Mouse (Mus musculus) CH12F3 (cell line): ENCODE measurements around the gene Extl1.
"Not testable (repeated sequence)": the region's sequence is repeated elsewhere in the genome, so short reads cannot be mapped to it uniquely, and the experiment has no call there.

ENCODE experiments used
- in situ Hi-C: fragments of 300-500 bp; cut with MboI; formaldehyde crosslinking; loops from 2 replicates; pipeline ENCODE4 v1.14.3; 2020; ENCODE audit warnings: low sequenced_read_pairs

Extl1 gene

GRCm38 (mm10) chr4:134383750-134384149, at the start of gene Extl1:
Extl1 (minus strand) TSS chr4:134383850.
- in situ Hi-C loops, result not testable (repeated sequence)

DNA sequence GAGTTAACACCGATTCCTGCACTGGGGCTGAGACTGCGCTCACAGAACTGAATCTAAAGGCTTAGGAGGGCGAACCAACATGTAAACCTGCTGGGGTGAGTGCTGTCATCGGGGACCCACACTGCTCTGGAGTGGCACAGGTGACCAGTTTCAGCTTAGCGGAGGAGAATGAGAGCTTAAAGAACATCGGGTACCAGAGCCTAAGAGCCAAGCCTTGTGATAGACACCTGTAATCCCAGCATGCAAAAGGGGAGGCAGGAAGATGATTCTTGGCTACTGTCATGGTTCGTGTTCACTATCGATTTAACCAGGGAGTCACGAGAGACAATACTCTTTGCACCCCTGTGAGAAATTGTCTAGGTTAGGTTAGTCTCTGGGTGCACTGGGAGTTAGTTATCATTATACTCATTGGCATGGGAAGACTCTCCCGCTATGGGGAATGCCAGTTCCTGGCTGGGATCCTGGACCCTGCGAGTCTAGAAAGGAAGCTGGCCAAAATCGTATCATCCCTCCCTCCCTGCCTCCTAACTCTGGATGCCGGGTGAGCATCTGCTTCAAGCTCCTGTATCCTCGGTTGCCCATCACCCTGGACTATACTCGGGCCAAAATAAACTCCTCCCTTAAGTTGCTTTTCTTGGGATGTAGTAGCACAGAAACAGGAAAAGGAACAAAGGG, 49.2 kb upstream of the Extl1 start:
- in situ Hi-C loops, result no loop called here

DNA sequence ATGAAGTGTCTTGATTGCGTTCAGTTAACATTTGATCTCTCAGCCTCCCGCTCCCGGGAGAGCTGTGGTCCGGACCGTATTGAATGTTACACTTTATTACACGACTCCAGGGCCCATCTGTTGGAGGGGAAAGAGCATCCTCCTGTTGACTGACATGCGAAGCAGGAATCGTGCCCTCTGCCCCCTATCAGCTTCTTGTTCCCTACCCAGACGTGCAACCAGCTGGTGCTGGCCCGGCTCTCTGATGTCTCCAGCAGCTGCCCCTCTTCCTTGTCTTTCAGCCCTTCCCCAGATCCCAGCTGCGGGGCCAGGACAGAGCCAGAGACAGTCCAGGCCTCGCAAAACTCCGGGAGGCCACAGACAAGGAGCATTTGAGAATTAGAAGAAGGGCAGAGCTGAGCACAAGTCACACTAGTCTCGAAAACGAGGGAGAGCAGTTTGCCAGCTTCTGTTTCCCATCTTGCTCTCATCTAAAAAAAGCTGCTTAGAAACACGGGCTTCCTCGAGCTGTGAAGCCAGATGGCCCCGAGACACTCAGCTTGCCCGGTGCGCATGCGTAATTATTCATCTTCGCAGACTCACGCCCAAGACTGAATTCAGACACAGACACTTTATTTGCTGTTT, 46.8 kb upstream of the Extl1 start:
- in situ Hi-C loops, result no loop called here

- in situ Hi-C loops, result no loop called here
These were observed 41.4 kb upstream of the Extl1 start for GRCm38 (mm10) chr4:134425088-134425487.

DNA sequence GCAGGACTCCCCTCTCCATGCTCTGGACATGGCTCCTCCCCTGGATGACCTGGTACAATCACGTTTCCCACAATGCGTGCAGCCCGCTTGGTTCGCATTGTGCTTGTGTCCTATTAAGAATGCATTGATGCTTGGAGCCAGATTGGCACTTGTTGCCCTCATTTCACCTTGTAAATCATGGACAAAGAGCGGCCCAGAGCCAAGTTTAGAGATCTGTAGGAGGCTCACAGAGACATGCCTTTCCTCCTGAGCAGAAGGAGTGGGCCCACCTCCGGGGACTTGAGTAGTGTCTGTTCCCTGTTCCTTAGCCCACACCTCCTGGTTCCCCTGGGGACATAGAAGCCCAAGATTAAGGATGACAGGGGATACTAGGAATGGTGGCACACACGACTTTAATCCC, 40.3 kb upstream of the Extl1 start:
- in situ Hi-C loops, result no loop called here

DNA sequence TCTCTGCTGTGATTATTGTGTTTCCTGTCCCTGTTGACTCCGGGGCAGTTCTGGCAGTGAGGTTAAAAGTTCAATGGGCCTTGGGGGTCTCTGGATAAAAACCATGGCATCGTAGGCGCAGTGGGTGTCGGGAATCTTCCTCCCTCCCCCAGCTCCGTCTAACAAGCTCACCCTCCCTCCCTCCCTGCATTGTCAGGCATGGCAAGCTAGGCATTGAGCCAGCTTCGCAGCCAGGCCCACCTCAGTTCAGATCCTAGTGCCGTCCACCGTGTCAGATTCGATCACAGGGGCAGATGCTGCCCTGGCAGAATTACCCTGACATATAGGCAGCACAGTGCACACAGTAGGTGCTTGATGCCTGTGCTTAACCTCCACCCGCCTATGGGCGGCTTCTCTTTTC, 38.3 kb upstream of the Extl1 start:
- in situ Hi-C loops, result no loop called here

- in situ Hi-C loops, result no loop called here
These were observed 33.5 kb upstream of the Extl1 start for GRCm38 (mm10) chr4:134417111-134417510.

DNA sequence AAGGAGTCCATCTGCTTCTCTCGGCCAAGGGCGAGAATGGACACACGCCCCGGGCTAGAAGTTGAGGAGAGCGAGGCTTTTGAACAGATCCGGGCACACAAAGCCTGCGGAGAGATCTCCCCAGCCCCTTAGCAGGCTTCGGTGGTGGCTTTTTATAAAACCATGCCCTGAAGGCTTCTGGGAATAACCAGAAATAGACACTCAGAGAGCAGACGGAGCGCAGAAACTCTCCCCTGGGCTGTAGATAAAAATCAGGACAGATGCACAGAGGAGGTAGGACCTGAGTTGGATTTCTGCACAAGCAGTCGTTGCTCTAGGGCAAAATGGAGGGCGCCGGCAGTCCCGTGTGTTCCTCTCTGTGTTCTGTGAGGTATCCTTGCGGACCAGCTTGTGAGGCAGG, 33.0 kb upstream of the Extl1 start:
- in situ Hi-C loops, result no loop called here

DNA sequence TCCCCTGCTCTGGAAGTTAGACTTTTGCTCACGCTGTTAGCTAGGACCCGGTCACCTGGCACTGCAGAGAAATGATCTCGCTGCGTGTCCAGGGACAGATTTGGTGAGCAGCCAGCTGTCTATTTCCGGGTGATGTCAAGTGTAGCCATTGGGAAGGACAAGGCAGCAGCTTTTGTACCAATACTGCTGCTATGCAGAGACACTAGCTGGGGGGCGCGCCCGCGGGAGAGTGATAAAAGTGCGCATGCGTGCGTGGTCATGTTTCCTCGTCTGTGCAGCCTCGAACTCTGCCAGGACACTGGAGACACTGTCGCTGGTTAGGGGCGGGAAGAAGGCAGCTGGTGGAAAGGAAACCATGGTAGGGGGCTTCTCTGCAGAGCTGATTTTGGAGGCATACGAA, 32.5 kb upstream of the Extl1 start:
- in situ Hi-C loops, result no loop called here

DNA sequence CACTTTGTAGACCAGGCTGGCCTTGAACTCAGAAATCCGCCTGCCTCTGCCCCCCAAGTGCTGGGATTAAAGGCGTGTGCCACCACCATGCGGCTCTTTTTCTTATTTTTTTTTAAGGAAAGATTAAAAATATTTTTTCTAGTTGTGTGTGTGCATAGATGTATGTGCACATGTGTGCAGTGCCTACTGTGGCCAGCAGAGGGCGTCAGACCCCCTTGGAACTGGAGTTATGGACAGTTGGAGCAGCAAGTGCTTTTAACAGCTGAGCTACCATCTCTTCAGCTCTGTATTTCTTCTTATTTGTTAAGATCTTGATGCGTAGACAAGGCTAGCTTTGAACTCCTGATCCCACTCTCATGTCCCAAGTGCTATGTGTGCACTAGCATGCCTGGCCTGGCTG, 25.6 kb upstream of the Extl1 start:
- in situ Hi-C loops, result no loop called here

GRCm38 (mm10) chr4:134403721-134404120, 20.1 kb upstream of the Extl1 start:
- in situ Hi-C loops, result no loop called here

DNA sequence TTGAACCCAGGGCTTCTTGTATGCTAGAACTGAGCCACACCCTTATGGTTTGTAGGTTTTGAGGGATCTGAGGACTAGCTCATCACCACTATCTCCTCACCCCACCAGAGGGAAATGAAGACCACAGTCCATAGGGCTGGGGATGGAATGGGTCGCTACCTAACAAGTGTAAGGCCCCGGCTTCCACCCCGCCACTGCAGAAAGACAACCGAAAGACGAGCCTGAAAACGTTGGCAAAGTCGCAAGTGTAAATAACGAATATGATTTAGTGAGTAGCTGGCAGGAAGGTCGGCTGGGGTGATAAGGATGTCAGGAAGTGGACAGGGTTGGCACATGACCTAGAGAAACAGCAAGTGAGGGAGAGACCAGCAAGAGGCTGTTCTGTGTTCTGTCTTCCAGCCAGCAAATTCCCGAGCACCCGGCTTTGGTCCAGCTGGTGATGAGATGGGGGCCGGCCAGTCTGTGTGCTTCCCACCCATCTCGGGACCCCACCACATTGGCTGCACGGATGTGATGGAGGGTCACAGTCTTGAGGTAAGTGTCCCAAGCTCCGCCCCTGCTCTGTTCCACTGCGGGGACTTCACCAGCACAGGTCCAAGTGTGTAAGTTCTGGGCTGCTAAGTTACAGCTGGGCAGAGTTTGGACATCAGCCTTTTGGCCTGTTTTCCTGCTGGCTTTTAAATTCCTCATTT, 19.1 kb upstream of the Extl1 start:
- in situ Hi-C loops, result no loop called here

- in situ Hi-C loops, result no loop called here
These were observed 18.4 kb upstream of the Extl1 start for GRCm38 (mm10) chr4:134401856-134402570.

GRCm38 (mm10) chr4:134401181-134401661, 17.6 kb upstream of the Extl1 start:
- in situ Hi-C loops, result no loop called here

GRCm38 (mm10) chr4:134400206-134400605, 16.6 kb upstream of the Extl1 start:
- in situ Hi-C loops, result no loop called here

- in situ Hi-C loops, result no loop called here
These were observed 14.1 kb upstream of the Extl1 start for GRCm38 (mm10) chr4:134397732-134398131.

DNA sequence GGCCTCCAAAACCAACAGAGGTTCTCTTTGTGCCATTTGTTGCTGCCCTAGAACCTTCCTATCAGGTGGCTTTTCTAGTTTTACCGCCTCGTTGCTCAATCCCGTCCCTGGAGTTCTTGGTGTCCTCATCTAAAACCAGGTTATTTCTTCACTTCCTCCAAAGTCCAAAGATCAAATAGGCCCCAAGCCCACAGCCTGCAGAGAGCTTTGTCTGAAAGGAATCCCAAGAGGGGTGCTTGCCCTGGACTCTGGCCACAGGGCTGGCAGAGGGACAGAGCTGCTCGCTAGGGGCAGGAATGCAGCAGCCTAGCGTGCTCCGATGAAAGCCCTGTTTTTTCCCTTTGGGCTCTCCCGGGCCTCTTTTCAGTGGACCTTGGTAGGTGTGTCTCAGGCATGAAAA, 13.5 kb upstream of the Extl1 start:
- in situ Hi-C loops, result no loop called here

GRCm38 (mm10) chr4:134395977-134396825, 12.6 kb upstream of the Extl1 start, which contains the start of gene Pafah2:
Pafah2 (plus strand) TSS chr4:134396320.
- in situ Hi-C loops, result no loop called here

DNA sequence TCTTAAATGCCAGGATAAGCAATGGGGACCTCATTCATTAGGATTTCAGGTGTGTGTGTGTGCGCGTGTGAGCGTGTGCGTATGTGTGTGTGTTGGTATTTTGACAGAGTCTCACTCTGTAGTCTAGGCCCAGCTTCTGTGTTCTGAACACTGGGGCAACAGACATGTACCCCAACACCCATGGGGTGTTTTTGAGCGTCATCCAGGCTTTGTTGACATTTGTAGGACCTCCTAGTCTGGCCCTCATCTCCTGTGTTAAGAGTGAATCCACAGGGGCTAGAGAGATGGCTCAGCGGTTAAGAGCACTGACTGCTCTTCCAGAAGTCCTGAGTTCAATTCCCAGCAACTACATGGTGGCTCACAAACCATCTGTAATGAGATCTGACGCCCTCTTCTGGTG, 11.5 kb upstream of the Extl1 start:
- in situ Hi-C loops, result no loop called here

- in situ Hi-C loops, result no loop called here
These were observed 9.4 kb upstream of the Extl1 start for GRCm38 (mm10) chr4:134393026-134393425.
